Mouse (Mus musculus) liver, postnatal 0 days (tissue): ENCODE data around the gene Aph1a. TPM values are rescaled to one million over a fixed set of nuclear protein-coding genes. Genes with fewer than 3 reads are reported as not detected.

Experiments
- ATAC-seq: fragments of 200-750 bp; cut with Nextera tagmentation; 2 replicates; pipeline ENCODE4 v1.8.0; 2017; ENCODE audit warnings: mild to moderate bottlenecking, moderate library complexity
- DNase-seq: peaks from one replicate; pipeline ENCODE4 v3.0.0-alpha.2; 2016
- H3K27ac ChIP-seq: fragments of 300-500 bp; sonication (generic); 2 replicates; pipeline ENCODE4 v1.5.1; 2014; ENCODE audit warnings: antibody characterized with exemption, moderate library complexity, mild to moderate bottlenecking, low read depth
- H3K27me3 ChIP-seq: fragments of 300-500 bp; sonication (generic); 2 replicates; pipeline ENCODE4 v1.6.1; 2014; ENCODE audit warnings: low read length, control low read depth, mixed read lengths; ENCODE audit not compliant: insufficient read depth
- H3K36me3 ChIP-seq: fragments of 300-500 bp; sonication (generic); replicated peaks from 2 replicates; pipeline ENCODE4 v1.6.1; 2014; ENCODE audit warnings: mild to moderate bottlenecking, control low read depth, low read length, moderate library complexity, mixed read lengths; ENCODE audit not compliant: insufficient read depth
- H3K4me1 ChIP-seq: fragments of 300-500 bp; sonication (generic); 2 replicates; pipeline ENCODE4 v1.6.1; 2014; ENCODE audit warnings: antibody characterized with exemption, mild to moderate bottlenecking, control low read depth; ENCODE audit not compliant: insufficient read depth
- H3K4me2 ChIP-seq: fragments of 300-500 bp; sonication (generic); 2 replicates; pipeline ENCODE4 v1.6.1; 2014; ENCODE audit warnings: low read depth, mild to moderate bottlenecking, low read length, moderate library complexity, mixed read lengths
- H3K4me3 ChIP-seq: fragments of 300-500 bp; sonication (generic); 2 replicates; pipeline ENCODE4 v1.5.1; 2014; ENCODE audit warnings: low read depth, low read length
- H3K9ac ChIP-seq: fragments of 300-500 bp; sonication (generic); replicated peaks from 2 replicates; pipeline ENCODE4 v1.6.1; 2014; ENCODE audit warnings: mild to moderate bottlenecking, moderate library complexity
- H3K9me3 ChIP-seq: fragments of 300-500 bp; sonication (generic); 2 replicates; pipeline ENCODE4 v1.6.1; 2016; ENCODE audit warnings: mild to moderate bottlenecking, control low read depth, low read length, mixed read lengths
- CTCF ChIP-seq: sonication (generic); IDR thresholded peaks from 2 replicates; pipeline ENCODE4 v1.5.1; 2016; ENCODE audit warnings: antibody characterized with exemption, low read depth
- EP300 ChIP-seq: IDR thresholded peaks from 2 replicates; pipeline ENCODE4 v1.6.1; 2016; ENCODE audit warnings: antibody characterized with exemption, low read depth, mild to moderate bottlenecking
- WGBS: fragments of 180-500 bp; shearing (Covaris S2); extraction: QIAGEN DNeasy Blood & Tissue Kit; methylation state at CpG from one replicate; pipeline ENCODE4 v1.1.7; 2014; ENCODE audit not compliant: insufficient replicate concordance; 5-methylcytosine and 5-hydroxymethylcytosine counted together
- polyA plus RNA-seq: library from polyadenylated mRNA; unstranded; fragments of >200 nt; fragmentation: Nextera tagmentation; extraction: Ambion mirVana; gene quantifications from 2 replicates; pipeline ENCODE4 v1.2.1, GENCODE M21; 2015

Gene Aph1a
- polyA plus RNA-seq, 1 experiment from 2014 or later, result 22.9 TPM

DNA sequence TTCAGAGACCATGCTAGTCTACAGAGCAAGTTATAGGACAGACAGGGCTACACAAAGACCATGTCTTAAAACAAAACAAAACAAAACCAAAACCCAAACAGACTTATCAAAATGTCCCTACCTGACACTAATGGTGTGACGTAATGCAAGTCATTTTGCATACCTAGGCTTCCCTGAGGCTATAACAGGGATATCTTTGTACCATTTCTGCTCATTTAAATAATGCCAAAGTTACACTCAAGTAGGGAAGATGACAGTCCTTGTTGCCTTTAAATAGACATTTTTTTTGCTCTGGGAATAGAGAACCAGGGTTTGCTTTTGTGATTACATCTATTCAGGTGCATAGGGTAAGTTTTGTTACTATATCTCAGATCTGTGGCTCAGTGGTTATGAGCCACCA is 37.7 kb downstream of the Aph1a start:
- no peak overlapping the region for H3K9ac ChIP-seq
- 84% methylated on average over 1 of the region's 1 CpGs for WGBS
- H3K4me3 ChIP-seq, result no peak overlapping the region; the same call in 1 of the 2 replicates
- no peak overlapping the region for H3K27ac ChIP-seq
- H3K4me1 ChIP-seq, result peaks cover 17% of the 10 kb centered on the region
- H3K4me2 ChIP-seq, result peak overlapping the region; percentile 89
- no peaks in the 10 kb centered on the region for H3K9me3 ChIP-seq
- H3K36me3 ChIP-seq, result peaks cover 26% of the 10 kb centered on the region
- H3K27me3 ChIP-seq, result no peaks in the 10 kb centered on the region
- DNase-seq, result no peak
- ATAC-seq, result no peak
- TF ChIP-seq EP300 (no peak), CTCF (no peak)

DNA sequence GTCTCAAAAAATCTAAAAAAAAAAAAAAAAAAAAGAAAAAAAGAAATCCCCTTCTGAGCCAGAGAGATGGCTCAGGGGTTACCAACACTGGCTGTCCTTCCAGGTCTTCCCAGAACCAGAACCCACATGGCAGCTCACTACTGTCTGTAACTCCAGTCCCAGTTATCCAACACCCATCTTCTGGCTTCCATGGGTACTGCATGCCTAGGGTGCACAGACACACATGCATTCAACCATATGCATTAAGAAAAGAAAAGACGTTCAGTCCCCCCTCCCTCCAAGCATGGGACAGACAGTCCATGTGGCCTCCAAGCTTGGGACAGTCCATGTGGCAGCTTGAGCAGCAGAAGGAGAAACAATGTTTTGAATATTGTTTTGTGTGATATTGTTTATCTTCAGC is 38.4 kb downstream of the Aph1a start:
- TF ChIP-seq EP300 (no peak), CTCF (peak; percentile 35; the same call in 1 of the 2 replicates)
- ATAC-seq (no peak), DNase-seq (no peak)
- Histone ChIP-seq H3K27me3 (no peaks in the 10 kb centered on the region), H3K9ac (no peak overlapping the region), H3K4me2 (0 out of 2 replicates have a peak overlapping the region, but pooled peaks have one; percentile 11), H3K27ac (no peak overlapping the region), H3K4me3 (no peak overlapping the region), H3K36me3 (peaks cover 33% of the 10 kb centered on the region), H3K4me1 (peaks cover 17% of the 10 kb centered on the region), H3K9me3 (no peaks in the 10 kb centered on the region)
- WGBS, result 56% methylated on average over 1 of the region's 1 CpGs

GRCm38 (mm10) chr3:95932566-95932965 is 38.8 kb downstream of the Aph1a start:
- H3K4me2 ChIP-seq, result no peak overlapping the region

DNA sequence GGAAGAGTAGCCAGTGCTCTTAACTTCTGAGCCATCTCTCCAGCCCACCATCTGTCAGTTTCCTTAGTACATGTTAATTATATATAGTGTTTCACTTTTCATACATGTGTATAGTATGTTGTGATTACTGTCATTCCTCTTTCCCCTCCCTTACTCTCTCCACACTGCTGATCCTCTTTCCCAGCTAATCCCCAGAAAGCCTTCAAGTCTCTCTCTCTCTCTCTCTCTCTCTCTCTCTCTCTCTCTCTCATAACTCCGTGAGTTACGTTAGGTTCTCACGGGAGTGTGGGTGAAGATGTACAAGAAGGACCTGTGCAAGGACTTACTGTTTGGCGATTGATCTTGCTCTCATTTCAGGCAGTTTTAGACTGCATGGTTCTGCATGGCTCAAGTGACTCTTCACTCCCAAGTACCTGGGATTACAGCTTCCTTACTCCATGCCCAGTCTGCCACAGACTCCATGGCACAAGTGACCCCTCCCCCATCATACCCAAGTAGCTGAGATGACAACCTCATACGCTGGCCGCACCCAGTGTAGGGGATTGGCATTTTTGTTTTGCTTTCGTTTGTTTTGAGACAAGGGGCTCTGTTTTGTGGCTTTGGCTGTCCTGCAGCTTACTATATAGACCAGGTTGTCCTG is 39.5 kb downstream of the Aph1a start:
- Histone ChIP-seq H3K9me3 (no peaks in the 10 kb centered on the region), H3K4me3 (no peak overlapping the region), H3K4me2 (no peak overlapping the region), H3K27me3 (no peaks in the 10 kb centered on the region), H3K27ac (no peak overlapping the region), H3K9ac (no peak overlapping the region), H3K4me1 (peaks cover 17% of the 10 kb centered on the region), H3K36me3 (peaks cover 44% of the 10 kb centered on the region)
- no peak for ATAC-seq
- 94% methylated on average over 7 of the region's 7 CpGs for WGBS
- no peak for DNase-seq
- TF ChIP-seq EP300 (no peak), CTCF (no peak)

More at GRCm38 (mm10) chr3:95932566-95932965, 38.8 kb downstream of the Aph1a start:
- WGBS, result 86% methylated on average over 7 of the region's 7 CpGs
- peaks cover 17% of the 10 kb centered on the region for H3K4me1 ChIP-seq
- no peaks in the 10 kb centered on the region for H3K27me3 ChIP-seq
- H3K36me3 ChIP-seq, result peaks cover 37% of the 10 kb centered on the region
- H3K9me3 ChIP-seq, result no peaks in the 10 kb centered on the region
- TF ChIP-seq CTCF, result no peak
- no peak for TF ChIP-seq EP300
- DNase-seq (no peak), ATAC-seq (no peak)
- no peak overlapping the region for H3K27ac ChIP-seq
- no peak overlapping the region for H3K4me3 ChIP-seq
- H3K9ac ChIP-seq, result no peak overlapping the region

- no peak for TF ChIP-seq CTCF
- TF ChIP-seq EP300, result no peak
These were observed 40.7 kb downstream of the Aph1a start for GRCm38 (mm10) chr3:95934448-95934847.

GRCm38 (mm10) chr3:95938217-95938616 is 44.4 kb downstream of the Aph1a start:
- no peak for TF ChIP-seq CTCF
- TF ChIP-seq EP300, result no peak
- H3K9me3 ChIP-seq, result no peaks in the 10 kb centered on the region
- DNase-seq (no peak), ATAC-seq (no peak)
- peaks cover 83% of the 10 kb centered on the region for H3K36me3 ChIP-seq
- 95% methylated on average over 8 of the region's 8 CpGs for WGBS
- H3K4me1 ChIP-seq, result no peaks in the 10 kb centered on the region
- no peaks in the 10 kb centered on the region for H3K27me3 ChIP-seq
- H3K9ac ChIP-seq, result no peak overlapping the region
- no peak overlapping the region for H3K27ac ChIP-seq
- no peak overlapping the region for H3K4me3 ChIP-seq
- H3K4me2 ChIP-seq, result no peak overlapping the region

More at GRCm38 (mm10) chr3:95934448-95934847, 40.7 kb downstream of the Aph1a start:
- DNase-seq (no peak), ATAC-seq (no peak)
- Histone ChIP-seq H3K27ac (no peak overlapping the region), H3K4me3 (no peak overlapping the region), H3K9me3 (no peaks in the 10 kb centered on the region), H3K27me3 (no peaks in the 10 kb centered on the region), H3K9ac (no peak overlapping the region), H3K36me3 (peaks cover 56% of the 10 kb centered on the region), H3K4me2 (no peak overlapping the region), H3K4me1 (peaks cover 14% of the 10 kb centered on the region)
- 83% methylated on average over 1 of the region's 1 CpGs for WGBS
